Mouse (Mus musculus): ENCODE results near the gene Cox4i1. TPM values are rescaled to one million over a fixed set of nuclear protein-coding genes. Genes with fewer than 3 reads are reported as not detected.

Gene Cox4i1
- polyA plus RNA-seq (2012; rRNA removed): 2,823 and 3,733 TPM in 2 replicates

DNA sequence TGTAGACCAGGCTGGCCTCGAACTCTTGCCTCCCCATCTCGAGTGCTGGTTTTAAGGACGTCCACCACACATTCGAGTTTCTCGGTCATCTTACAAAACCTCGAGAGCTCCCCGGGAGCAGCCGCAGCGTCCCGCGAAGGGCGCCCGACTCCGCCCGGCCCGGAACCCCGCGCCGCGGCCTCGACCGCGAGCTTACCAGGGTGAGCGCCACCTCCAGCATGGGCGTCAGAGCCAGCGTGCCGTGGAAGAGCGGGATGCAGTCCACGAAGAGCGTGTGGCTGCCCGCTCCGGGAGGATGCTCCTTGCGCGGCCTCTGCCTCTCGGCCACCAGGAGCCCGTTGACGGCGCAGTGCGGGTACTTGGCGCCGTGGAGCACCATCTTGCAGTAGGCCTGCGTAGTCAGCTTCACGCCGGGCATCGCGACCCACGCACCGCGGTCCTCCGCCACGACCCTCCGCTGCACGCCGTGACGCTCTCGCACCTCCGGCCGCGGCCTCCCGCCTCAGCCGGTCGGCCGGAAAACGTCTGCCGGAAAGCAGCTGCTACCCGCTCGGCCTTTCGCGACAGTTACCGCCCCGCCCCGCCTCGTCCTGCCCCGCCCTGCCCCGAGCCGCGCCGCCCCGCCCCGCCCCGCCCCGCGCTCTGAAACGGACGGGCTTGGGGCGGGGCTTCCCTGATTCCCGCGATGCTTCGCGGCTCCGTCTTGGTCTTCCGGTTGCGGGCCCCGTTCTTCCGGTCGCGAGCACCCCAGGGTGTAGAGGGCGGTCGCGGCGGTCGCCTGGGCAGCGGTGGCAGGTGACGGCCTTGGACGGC, at the start of gene Cox4i1, which contains the start of gene Gm27021:
Gene Cox4i1 (plus strand): TSS at position 662 of the 813 bp plus-strand sequence.
Gene Gm27021 (minus strand): TSS at position 519 of the 813 bp plus-strand sequence.
- H3K27ac ChIP-seq (ENCODE audit: insufficient read depth, low read depth, low read length): peak within 1 kb of the TSS; percentile 87
- no peaks in the 10 kb centered on the region for H3K27me3 ChIP-seq (replicated peaks; ENCODE audit: control insufficient read depth, insufficient read depth, low read length)
- peak; percentile 96 for DNase-seq
- peaks cover 30% of the 10 kb centered on the region for H3K4me1 ChIP-seq (ENCODE audit: control insufficient read depth, insufficient read depth, low read length)
- TF ChIP-seq POLR2A (IDR thresholded peaks at IDR 0.05; ENCODE audit: low read depth, low read length) (peak; percentile 76), CTCF (conservative IDR thresholded peaks at IDR 0.05; ENCODE audit: insufficient read depth, insufficient read length, low read depth, low read length) (no peak)
- H3K4me3 ChIP-seq (ENCODE audit: insufficient read depth, low read depth, low read length): peak within 1 kb of the TSS; percentile 83
- WGBS: under 1% methylated on average over 105 of the region's 105 CpGs
- H3K36me3 ChIP-seq (ENCODE audit: control insufficient read depth, insufficient read depth, low read length): peaks cover 3% of the 10 kb centered on the region

- no peaks in the 10 kb centered on the region for H3K27me3 ChIP-seq (replicated peaks; ENCODE audit: control insufficient read depth, insufficient read depth, low read length)
- no peak overlapping the region for H3K27ac ChIP-seq (ENCODE audit: insufficient read depth, low read depth, low read length)
- 79% methylated on average over 11 of the region's 11 CpGs for WGBS
- DNase-seq: peak; percentile 29
- no peaks in the 10 kb centered on the region for H3K36me3 ChIP-seq (ENCODE audit: control insufficient read depth, insufficient read depth, low read length)
- H3K4me1 ChIP-seq (ENCODE audit: control insufficient read depth, insufficient read depth, low read length): no peaks in the 10 kb centered on the region
- H3K4me3 ChIP-seq (ENCODE audit: insufficient read depth, low read depth, low read length): no peak overlapping the region
- TF ChIP-seq POLR2A (IDR thresholded peaks at IDR 0.05; ENCODE audit: low read depth, low read length): no peak
- no peak for TF ChIP-seq CTCF (conservative IDR thresholded peaks at IDR 0.05; ENCODE audit: insufficient read depth, insufficient read length, low read depth, low read length)
Observed at GRCm38 (mm10) chr8:120619235-120620180, 48.5 kb upstream of the Cox4i1 start.

- WGBS: 75% methylated on average over 7 of the region's 7 CpGs
Observed at GRCm38 (mm10) chr8:120620441-120620840, 47.6 kb upstream of the Cox4i1 start.

GRCm38 (mm10) chr8:120622161-120622560, 45.9 kb upstream of the Cox4i1 start:
- no peak overlapping the region for H3K4me3 ChIP-seq (ENCODE audit: insufficient read depth, low read depth, low read length)
- no peak for DNase-seq
- no peaks in the 10 kb centered on the region for H3K4me1 ChIP-seq (ENCODE audit: control insufficient read depth, insufficient read depth, low read length)
- no peaks in the 10 kb centered on the region for H3K36me3 ChIP-seq (ENCODE audit: control insufficient read depth, insufficient read depth, low read length)
- TF ChIP-seq POLR2A (IDR thresholded peaks at IDR 0.05; ENCODE audit: low read depth, low read length) (no peak), CTCF (conservative IDR thresholded peaks at IDR 0.05; ENCODE audit: insufficient read depth, insufficient read length, low read depth, low read length) (no peak)
- H3K27ac ChIP-seq (ENCODE audit: insufficient read depth, low read depth, low read length): no peak overlapping the region
- H3K27me3 ChIP-seq (replicated peaks; ENCODE audit: control insufficient read depth, insufficient read depth, low read length): no peaks in the 10 kb centered on the region
- 94% methylated on average over 14 of the region's 14 CpGs for WGBS

More at GRCm38 (mm10) chr8:120620441-120620840, 47.6 kb upstream of the Cox4i1 start:
- Histone ChIP-seq H3K27me3 (replicated peaks; ENCODE audit: control insufficient read depth, insufficient read depth, low read length) (no peaks in the 10 kb centered on the region), H3K4me3 (ENCODE audit: insufficient read depth, low read depth, low read length) (no peak overlapping the region), H3K36me3 (ENCODE audit: control insufficient read depth, insufficient read depth, low read length) (no peaks in the 10 kb centered on the region), H3K4me1 (ENCODE audit: control insufficient read depth, insufficient read depth, low read length) (no peaks in the 10 kb centered on the region), H3K27ac (ENCODE audit: insufficient read depth, low read depth, low read length) (no peak overlapping the region)
- DNase-seq: no peak
- TF ChIP-seq POLR2A (IDR thresholded peaks at IDR 0.05; ENCODE audit: low read depth, low read length) (no peak), CTCF (conservative IDR thresholded peaks at IDR 0.05; ENCODE audit: insufficient read depth, insufficient read length, low read depth, low read length) (no peak)

DNA sequence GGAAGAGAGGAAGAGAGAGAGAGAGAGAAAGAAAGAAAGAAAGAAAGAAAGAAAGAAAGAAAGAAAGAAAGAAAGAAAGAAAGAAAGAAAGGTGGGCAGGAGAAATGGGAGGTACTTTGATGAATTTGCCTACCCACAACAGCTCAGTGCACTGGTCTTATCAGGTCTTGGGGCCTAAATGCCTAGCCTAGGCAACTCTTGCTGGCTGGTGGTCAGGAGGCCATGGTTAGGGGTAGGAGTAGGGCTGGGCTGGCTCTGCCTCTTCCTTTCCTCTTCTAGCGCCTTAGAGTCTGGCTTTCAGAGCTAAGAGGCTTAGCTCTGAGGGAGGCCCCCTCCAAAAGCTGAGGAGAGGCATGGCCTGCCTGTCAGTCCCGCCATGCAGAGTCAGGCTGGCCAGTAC, 44.4 kb upstream of the Cox4i1 start:
- 79% methylated on average over 2 of the region's 2 CpGs for WGBS
- Histone ChIP-seq H3K4me1 (ENCODE audit: control insufficient read depth, insufficient read depth, low read length) (no peaks in the 10 kb centered on the region), H3K27me3 (replicated peaks; ENCODE audit: control insufficient read depth, insufficient read depth, low read length) (no peaks in the 10 kb centered on the region), H3K4me3 (ENCODE audit: insufficient read depth, low read depth, low read length) (no peak overlapping the region), H3K27ac (ENCODE audit: insufficient read depth, low read depth, low read length) (no peak overlapping the region), H3K36me3 (ENCODE audit: control insufficient read depth, insufficient read depth, low read length) (no peaks in the 10 kb centered on the region)
- TF ChIP-seq POLR2A (IDR thresholded peaks at IDR 0.05; ENCODE audit: low read depth, low read length) (no peak), CTCF (conservative IDR thresholded peaks at IDR 0.05; ENCODE audit: insufficient read depth, insufficient read length, low read depth, low read length) (no peak)
- DNase-seq: no peak

- WGBS: 85% methylated on average over 11 of the region's 11 CpGs
- H3K36me3 ChIP-seq (ENCODE audit: control insufficient read depth, insufficient read depth, low read length): no peaks in the 10 kb centered on the region
- no peaks in the 10 kb centered on the region for H3K27me3 ChIP-seq (replicated peaks; ENCODE audit: control insufficient read depth, insufficient read depth, low read length)
- no peaks in the 10 kb centered on the region for H3K4me1 ChIP-seq (ENCODE audit: control insufficient read depth, insufficient read depth, low read length)
- no peak for DNase-seq
- no peak overlapping the region for H3K4me3 ChIP-seq (ENCODE audit: insufficient read depth, low read depth, low read length)
- TF ChIP-seq CTCF (conservative IDR thresholded peaks at IDR 0.05; ENCODE audit: insufficient read depth, insufficient read length, low read depth, low read length) (no peak), POLR2A (IDR thresholded peaks at IDR 0.05; ENCODE audit: low read depth, low read length) (no peak)
- no peak overlapping the region for H3K27ac ChIP-seq (ENCODE audit: insufficient read depth, low read depth, low read length)
Observed at GRCm38 (mm10) chr8:120626461-120626860, 41.6 kb upstream of the Cox4i1 start.

Data from kidney, adult 2 months (tissue).